Mouse (Mus musculus) T-helper 1 cell (primary cell): ENCODE measurements around the gene Fam47e.

Experiments used
- in situ Hi-C: fragments of 300-600 bp; cut with MboI, MseI; formaldehyde crosslinking; loops from one replicate; pipeline ENCODE4 v1.15.1; 2025; ENCODE audit warnings: high pct_unique_total_duplicates

The Fam47e gene

GRCm38 (mm10) chr5:92602691-92603690, 48.1 kb downstream of the Fam47e start, which contains the start of gene Stbd1:
Gene Stbd1 (plus strand): TSS chr5:92603041.
- in situ Hi-C loops, result no loop called here

GRCm38 (mm10) chr5:92604452-92605247, 49.8 kb downstream of the Fam47e start:
- in situ Hi-C loops, result no loop called here

- in situ Hi-C loops, result no loop called here
Measured at GRCm38 (mm10) chr5:92607492-92608229, 52.8 kb downstream of the Fam47e start.

- in situ Hi-C loops, result no loop called here
Measured at GRCm38 (mm10) chr5:92612756-92613155, 57.9 kb downstream of the Fam47e start.

- in situ Hi-C loops, result no loop called here
Measured at GRCm38 (mm10) chr5:92621883-92622282, 67.0 kb downstream of the Fam47e start.

GRCm38 (mm10) chr5:92627896-92628295, 73.0 kb downstream of the Fam47e start:
- in situ Hi-C loops, result no loop called here

- in situ Hi-C loops, result no loop called here
Measured at GRCm38 (mm10) chr5:92633526-92633925, 78.7 kb downstream of the Fam47e start.

- in situ Hi-C loops, result no loop called here
Measured at GRCm38 (mm10) chr5:92634916-92635315, 80.0 kb downstream of the Fam47e start.

- in situ Hi-C loops, result no loop called here
Measured at GRCm38 (mm10) chr5:92635891-92636290, 81.0 kb downstream of the Fam47e start.

- in situ Hi-C loops, result no loop called here
Measured at GRCm38 (mm10) chr5:92640861-92641260, 86.0 kb downstream of the Fam47e start.
